Mouse (Mus musculus): Measurements from ENCODE around the gene Sphk2.

Gene Sphk2

GRCm38 (mm10) chr7:45717918-45718297, at the start of gene Sphk2:
Gene Sphk2 (minus strand): TSS chr7:45718002.
- in situ Hi-C loops (cut with MboI) = no loop called here

- in situ Hi-C loops (cut with MboI) = no loop called here
Measured at GRCm38 (mm10) chr7:45767500-45767899, 49.7 kb upstream of the Sphk2 start.

- in situ Hi-C loops (cut with MboI) = no loop called here
Measured at GRCm38 (mm10) chr7:45766764-45767163, 49.0 kb upstream of the Sphk2 start.

GRCm38 (mm10) chr7:45765995-45766394, 48.2 kb upstream of the Sphk2 start:
- in situ Hi-C loops (cut with MboI) = no loop called here

GRCm38 (mm10) chr7:45760151-45760550, 42.3 kb upstream of the Sphk2 start:
- in situ Hi-C loops (cut with MboI) = no loop called here

- in situ Hi-C loops (cut with MboI) = no loop called here
Measured at GRCm38 (mm10) chr7:45759400-45759799, 41.6 kb upstream of the Sphk2 start.

GRCm38 (mm10) chr7:45755703-45756102, 37.9 kb upstream of the Sphk2 start:
- in situ Hi-C loops (cut with MboI) = no loop called here

- in situ Hi-C loops (cut with MboI) = no loop called here
Measured at GRCm38 (mm10) chr7:45750162-45750561, 32.4 kb upstream of the Sphk2 start.

- in situ Hi-C loops (cut with MboI) = no loop called here
Measured at GRCm38 (mm10) chr7:45749401-45749800, 31.6 kb upstream of the Sphk2 start.

- in situ Hi-C loops (cut with MboI) = no loop called here
Measured at GRCm38 (mm10) chr7:45748110-45748509, 30.3 kb upstream of the Sphk2 start.

- in situ Hi-C loops (cut with MboI) = no loop called here
Measured at GRCm38 (mm10) chr7:45747450-45747849, 29.6 kb upstream of the Sphk2 start.

GRCm38 (mm10) chr7:45746518-45746917, 28.7 kb upstream of the Sphk2 start:
- in situ Hi-C loops (cut with MboI) = no loop called here

GRCm38 (mm10) chr7:45744387-45744786, 26.6 kb upstream of the Sphk2 start:
- in situ Hi-C loops (cut with MboI) = no loop called here

GRCm38 (mm10) chr7:45742338-45742737, 24.5 kb upstream of the Sphk2 start:
- in situ Hi-C loops (cut with MboI) = no loop called here

- in situ Hi-C loops (cut with MboI) = no loop called here
Measured at GRCm38 (mm10) chr7:45741777-45742176, 24.0 kb upstream of the Sphk2 start.

- in situ Hi-C loops (cut with MboI) = no loop called here
Measured at GRCm38 (mm10) chr7:45741308-45741707, 23.5 kb upstream of the Sphk2 start.

GRCm38 (mm10) chr7:45739820-45740219, 22.0 kb upstream of the Sphk2 start:
- in situ Hi-C loops (cut with MboI) = loop anchor here (10.0 kb wide), 1 partner anchor 195 kb away; no protein-coding TSS in a partner anchor

- in situ Hi-C loops (cut with MboI) = loop anchor here (10.0 kb wide), 1 partner anchor 196 kb away; no protein-coding TSS in a partner anchor
Measured at GRCm38 (mm10) chr7:45739162-45739763, 21.5 kb upstream of the Sphk2 start.

GRCm38 (mm10) chr7:45733477-45733876, 15.7 kb upstream of the Sphk2 start:
- in situ Hi-C loops (cut with MboI) = loop anchor here (5.0 to 10.0 kb wide), 2 partner anchors 69 to 201 kb away; no protein-coding TSS in a partner anchor

GRCm38 (mm10) chr7:45730727-45731431, 13.1 kb upstream of the Sphk2 start:
- in situ Hi-C loops (cut with MboI) = loop anchor here (5.0 to 10.0 kb wide), 2 partner anchors 71 to 204 kb away; no protein-coding TSS in a partner anchor

GRCm38 (mm10) chr7:45727625-45728024, 9.8 kb upstream of the Sphk2 start:
- in situ Hi-C loops (cut with MboI) = no loop called here

- in situ Hi-C loops (cut with MboI) = no loop called here
Measured at GRCm38 (mm10) chr7:45726419-45726818, 8.6 kb upstream of the Sphk2 start.

GRCm38 (mm10) chr7:45725713-45726112, 7.9 kb upstream of the Sphk2 start, which contains the start of gene Spaca4:
Gene Spaca4 (minus strand): TSS chr7:45725813.
- in situ Hi-C loops (cut with MboI) = no loop called here
